Mouse (Mus musculus) urinary bladder, postnatal 36 days (tissue): ENCODE measurements around the gene Qtrt2.

Experiments used
- DNase-seq, 2 experiments: peaks; one replicate each; pipeline ENCODE4 v3.0.0; 2022; ENCODE audit warnings: low spot score in 2 of 2, mixed read lengths in 1 of 2

The Qtrt2 gene

DNA sequence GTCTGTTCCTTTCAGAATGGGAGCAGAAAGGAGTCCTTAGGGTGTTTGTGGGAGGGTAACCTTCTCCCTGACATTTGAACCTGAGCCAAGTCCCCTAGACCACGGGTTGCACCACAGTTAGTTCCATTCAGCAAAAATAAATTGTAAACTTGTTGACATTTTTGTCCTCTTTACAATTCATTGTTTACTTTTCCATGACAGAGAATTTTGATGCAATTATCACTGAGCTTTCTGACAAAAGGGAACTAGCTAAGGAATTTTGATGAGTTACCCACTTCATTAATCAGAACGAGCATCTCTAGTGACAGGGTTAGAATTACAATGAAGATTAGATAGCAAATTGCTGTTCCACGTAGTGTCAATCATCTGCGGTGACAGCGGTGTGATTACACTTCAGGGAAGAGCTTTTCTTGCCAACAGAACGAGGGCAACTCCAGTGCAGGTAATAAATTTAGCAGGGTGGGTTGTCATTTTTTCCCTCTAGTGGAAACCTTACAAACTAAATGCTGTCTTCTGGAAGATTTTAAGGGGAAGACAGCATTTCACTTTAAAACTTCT lies 1.5 kb downstream of the Qtrt2 start:
- no peak for DNase-seq

DNA sequence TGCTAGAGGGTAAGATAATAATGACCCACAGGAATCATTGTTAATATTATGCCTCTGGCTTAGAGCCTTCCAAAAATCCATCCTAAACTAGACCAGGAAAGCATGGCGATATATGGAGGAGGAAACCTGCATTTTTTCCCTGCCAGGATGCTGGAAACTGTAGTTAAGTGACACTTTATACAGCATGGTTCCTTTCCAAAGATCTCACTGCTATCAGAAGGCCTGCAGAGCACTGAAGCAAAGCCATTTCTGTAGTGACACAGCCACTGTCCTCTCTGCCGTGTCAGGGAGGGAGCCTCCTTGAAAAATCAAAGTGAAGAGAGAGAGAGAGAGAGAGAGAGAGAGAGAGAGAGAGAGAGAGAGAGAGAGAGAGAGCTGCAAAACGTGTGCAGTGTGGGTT lies 4.0 kb downstream of the Qtrt2 start:
- DNase-seq: no peak

DNA sequence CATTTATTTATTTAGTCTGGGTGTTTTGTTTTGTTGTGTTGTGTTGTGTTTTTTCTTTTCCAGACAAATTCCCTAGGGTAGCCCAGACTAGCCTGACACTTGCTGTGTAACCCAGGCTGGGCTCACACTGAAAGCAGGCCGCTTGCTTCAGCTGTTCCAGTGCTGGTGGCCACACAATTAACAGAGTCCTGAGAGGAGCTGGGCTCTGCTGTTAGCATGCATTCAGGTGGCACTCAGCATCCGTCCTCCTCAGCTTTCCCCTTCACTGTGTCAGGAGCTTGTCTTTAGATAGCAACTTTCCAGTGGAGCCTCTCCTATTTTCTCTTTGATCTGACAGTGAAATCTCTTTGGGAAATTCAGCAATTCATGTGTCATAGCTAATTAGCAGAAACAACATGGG lies 4.6 kb downstream of the Qtrt2 start:
- no peak for DNase-seq

DNA sequence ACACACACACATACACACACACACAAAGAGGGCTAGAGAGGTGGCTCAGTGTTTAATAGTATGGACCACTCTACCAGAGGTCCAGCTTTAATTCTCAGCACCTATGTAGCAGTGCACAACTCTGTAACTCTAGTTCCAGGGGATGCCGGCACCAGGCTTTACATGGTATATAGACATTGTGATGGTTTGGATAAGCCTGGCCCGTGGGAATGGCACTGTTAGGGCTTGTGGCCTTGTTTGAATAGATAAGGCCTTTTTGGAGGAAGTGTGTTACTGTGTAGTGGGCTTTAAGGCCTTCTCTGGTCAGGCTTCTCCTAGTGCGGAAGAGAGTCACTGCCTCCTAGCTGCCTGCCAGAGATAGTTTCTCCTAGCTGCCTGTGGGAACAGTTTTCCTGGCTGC lies 7.7 kb downstream of the Qtrt2 start:
- DNase-seq: no peak

DNA sequence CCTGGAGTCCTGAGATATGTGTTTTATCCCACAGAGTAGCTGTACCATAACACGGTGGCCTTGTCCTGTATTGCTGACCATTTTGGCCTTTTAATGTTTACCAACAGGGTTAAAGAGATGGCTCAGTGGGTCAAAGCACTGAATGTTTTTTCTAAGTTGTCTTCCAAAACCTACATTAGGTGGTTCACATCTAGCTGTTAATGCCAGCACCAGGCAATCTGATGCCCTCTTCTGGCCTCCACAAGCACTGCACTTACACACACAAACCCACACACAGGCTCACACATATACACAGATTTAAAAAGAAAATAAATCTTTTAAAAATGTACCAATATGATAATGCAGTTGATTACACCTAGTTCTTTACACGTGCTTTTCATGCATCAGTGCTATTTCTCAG lies 17.7 kb downstream of the Qtrt2 start:
- no peak for DNase-seq

DNA sequence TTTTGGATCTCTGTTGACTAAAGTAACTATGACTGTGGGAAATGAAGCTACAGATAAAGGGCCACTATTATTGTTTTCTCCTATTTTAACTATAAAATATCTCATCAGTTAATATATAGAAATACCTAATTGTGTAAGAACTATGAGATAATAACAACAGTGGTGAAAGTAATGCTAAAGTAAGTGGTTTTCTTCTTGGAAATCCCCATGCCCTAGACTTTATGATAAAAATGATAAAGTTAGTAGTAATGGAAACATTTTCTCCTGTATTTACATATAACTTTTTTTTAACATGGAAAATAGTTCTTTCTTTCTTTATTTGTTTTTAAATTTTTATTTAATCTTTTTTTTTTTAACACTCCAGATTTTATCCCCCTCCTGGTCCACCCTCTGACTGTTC lies 26.0 kb downstream of the Qtrt2 start:
- no peak for DNase-seq

DNA sequence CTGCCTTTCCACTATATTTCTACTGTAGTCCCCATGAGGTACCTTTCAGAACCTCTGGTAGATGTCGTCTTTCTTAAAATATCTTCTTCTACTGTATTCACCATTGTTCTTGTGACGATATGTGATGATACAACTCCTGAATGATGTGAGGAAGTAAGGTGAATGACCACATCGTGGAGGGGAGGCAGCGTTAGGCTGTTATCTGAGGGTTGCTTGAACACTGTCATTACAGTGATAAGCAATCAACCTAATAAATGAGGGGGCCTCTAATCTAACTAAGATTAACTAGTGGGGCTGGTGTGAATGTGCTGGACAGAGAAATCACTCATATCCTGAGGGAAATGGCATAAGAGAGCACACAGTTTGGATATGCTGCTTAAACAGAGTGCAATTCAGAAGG lies 26.5 kb downstream of the Qtrt2 start:
- no peak for DNase-seq

DNA sequence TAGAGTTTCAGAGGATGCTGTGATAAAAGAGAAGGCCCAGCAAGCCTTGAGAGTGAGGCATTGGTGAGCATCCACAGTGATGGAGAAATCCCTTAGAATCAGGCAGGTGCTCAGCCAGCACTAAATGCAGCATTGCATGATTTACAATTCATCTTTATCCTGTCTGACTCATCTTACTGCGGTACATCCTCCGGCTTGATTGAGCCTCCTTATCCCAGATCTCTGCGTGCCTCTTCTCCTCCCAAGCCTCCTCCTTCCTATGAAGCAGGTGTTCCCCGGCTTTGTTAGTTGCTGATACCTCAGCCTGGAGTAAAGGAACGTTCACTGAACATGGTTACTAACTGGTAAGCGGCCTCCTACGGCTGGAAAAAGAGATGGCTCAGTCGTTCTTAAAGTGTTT lies 32.1 kb downstream of the Qtrt2 start:
- DNase-seq: no peak

DNA sequence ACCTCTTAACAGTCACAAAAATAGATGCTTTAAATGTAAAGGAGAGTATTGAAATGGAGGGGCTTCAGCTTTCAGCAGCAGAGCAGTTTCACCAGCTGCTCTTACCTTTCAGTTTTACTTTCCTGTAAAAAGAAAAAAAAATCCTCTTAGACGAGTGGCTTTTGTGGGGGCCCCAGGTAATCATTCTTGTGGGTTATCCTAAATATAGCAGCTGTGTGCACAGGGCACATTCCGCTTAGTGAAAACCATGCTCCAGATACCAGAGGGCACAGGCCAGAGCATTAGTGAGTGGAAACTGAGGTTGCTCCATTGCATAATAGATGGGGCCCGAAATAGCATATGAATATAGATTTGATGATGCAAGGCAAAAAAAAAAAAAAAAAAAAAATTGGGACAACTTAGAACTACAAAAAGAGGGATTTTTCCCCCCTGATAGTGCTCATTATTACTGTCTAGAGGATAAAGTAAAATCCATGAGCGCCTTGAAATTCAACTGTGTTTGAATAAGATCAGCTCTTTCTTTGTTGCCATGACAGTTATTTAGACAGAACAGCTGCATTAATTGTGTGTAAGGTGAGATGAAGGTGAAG lies 35.8 kb downstream of the Qtrt2 start:
- DNase-seq: no peak

DNA sequence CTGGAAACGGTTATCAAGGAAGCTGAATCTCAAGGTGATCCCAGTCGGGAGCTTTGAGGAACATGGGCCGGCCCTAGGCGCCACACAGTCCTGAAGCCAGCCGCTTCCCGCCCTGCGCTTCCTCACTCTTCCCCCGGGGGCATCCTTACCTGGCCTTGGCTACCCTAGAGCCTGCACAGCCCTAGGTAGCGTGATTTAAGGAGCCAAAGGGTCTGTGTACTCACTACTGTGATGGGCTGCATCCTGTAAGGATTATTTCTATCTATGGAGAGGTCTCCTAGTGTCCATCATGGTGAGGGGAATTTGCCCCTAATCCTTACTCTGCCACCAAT lies 36.6 kb downstream of the Qtrt2 start:
- no peak for DNase-seq

DNA sequence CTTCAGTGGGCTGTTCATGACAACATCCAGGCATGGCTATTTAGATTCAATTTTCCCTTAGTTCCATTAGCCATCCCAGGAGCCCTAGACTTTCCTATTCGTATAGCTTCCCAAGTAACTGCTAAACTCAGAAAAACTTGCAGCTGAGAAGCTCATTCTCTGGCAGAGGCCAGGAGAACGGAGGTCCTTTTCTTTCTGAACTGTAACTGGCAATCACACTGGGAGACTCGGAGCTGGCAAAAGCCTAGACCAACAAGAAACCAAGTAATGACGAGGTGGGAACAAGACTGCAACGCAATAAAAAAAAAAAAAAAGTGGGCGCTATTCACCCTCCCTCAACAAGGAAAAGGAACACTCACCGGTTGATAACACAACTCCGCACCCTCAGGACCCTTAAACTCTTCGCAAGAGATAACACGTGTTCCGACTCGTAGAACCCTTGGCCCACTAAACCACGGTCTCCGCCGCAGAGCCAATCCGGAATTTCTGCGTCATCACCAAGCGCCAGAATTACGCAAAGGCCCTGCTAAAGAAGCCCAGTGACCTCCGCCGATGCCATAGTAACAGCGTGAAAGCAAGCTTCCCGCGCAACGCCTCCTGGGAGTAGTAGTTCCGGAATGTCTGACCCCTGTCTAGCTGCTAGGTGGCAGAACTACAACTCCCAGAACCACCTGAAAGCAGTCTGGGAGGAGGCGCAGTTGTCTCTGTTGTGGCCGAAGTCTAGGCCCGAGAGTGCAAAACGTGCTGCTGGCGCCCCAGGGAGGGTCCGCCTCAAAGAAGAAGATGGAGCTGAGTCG lies 37.2 kb downstream of the Qtrt2 start, which contains the start of gene Ccdc191:
TSS of gene Ccdc191 (plus strand) at position 593 of the 797 bp plus-strand sequence.
- peak; percentile 99 for DNase-seq

DNA sequence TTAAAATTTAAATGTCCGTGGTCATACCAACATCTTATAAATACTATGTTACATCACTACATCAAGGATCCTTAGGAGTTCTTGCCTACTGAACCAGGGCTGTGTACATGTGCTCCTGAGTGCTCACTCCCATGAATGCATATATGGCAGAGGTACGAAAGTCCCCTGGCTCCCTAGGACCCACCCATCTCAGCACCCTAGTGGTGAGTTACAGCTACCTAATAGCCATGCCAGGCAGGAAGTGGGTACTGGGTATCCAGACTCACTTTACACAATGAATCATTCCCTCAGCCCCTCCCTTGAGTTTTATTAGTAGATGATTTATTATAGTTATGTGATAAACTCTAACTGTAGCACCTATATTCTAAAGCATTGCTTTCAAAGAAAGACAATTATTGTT lies 44.3 kb downstream of the Qtrt2 start:
- no peak for DNase-seq

DNA sequence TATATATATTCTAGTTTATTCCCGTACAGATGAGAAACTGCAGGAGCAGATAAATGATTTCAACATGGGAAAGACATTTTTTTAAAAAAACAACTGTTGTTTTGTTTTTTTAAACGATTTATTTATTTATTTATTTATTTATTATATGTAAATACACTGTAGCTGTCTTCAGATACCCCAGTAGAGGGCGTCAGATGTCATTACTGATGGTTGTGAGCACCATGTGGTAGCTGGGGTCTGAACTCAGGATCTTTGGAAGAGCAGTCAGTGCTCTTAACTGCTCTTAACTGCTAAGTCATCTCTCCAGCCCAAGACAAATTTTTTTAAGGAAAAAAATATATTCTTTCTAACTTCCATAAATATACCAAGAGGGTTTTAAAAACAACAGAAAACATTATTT lies 45.0 kb downstream of the Qtrt2 start:
- no peak for DNase-seq

DNA sequence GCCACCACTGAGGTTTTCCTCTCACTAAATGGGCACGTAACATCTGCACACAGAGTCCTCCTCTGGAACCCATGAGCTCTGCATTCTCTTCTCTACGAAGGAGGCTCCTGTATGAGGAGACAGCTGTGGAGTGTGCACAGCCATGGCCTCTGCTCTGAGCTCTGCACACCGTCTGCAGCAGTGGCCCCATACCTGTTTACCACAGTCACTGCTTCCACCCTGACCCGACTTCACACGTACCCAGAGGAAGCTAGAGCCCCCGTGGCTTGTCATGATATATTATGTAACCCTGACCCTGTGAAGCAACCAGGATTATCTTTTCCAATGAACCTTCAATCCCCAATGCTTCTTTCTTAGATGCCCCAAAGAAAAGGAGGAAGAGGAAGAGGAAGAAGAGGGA lies 46.8 kb downstream of the Qtrt2 start:
- no peak for DNase-seq

DNA sequence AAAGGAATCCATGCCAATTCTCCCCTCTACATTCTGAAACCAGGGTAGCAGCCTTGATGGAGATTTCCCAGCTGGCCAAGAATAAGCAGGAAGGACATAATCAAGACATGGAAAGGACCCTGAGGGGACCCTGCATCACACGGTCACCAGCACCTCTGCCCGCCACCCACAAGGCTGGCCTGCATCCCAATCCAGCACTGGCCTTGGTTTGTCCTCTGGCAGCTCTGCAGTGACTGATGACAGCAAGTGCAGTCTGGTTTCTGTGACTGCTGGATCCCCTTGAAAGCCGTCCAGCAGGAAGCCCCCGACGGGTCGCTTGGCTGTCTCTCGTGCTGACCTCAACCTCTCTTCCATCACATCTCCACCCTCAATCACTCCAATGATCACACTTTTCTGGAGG lies 55.2 kb downstream of the Qtrt2 start:
- no peak for DNase-seq

DNA sequence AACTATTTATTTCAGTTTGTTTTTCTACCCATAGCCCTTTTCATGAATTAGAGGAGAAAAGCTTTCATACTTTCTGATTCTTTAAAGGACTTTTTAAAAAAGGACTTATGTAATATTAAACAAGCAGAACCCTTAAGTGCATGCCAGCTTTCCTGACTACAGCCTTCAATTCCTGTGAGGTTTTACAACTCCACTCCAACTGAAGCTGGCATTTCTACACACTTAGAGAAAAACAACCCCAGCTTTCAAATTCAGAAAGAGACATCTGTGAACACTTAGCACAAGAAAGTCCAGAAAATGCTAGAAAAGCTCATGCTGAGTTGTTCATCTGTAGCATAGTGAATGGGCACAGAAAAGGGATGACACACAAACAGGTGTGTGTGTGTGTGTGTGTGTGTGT lies 56.8 kb downstream of the Qtrt2 start:
- DNase-seq: no peak

DNA sequence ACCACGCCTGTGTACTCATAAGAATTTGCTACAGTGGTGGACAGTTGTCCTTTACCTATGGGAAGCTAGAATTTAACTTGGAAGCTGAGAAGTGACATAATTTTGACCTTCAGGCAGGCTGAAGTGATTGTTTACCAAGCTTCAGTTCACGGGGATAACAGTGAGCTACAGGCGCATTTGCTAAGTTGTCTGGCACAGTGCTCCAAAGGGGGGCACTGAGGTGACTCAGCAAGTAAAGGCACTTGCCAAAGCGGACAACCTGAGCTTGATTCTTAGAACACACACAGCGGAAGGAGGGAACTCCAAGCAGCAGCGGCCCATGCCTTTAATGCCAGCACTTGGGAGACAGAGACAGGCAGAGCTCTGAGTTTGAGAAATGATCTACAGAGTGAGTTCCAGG lies 66.0 kb downstream of the Qtrt2 start:
- DNase-seq: no peak

DNA sequence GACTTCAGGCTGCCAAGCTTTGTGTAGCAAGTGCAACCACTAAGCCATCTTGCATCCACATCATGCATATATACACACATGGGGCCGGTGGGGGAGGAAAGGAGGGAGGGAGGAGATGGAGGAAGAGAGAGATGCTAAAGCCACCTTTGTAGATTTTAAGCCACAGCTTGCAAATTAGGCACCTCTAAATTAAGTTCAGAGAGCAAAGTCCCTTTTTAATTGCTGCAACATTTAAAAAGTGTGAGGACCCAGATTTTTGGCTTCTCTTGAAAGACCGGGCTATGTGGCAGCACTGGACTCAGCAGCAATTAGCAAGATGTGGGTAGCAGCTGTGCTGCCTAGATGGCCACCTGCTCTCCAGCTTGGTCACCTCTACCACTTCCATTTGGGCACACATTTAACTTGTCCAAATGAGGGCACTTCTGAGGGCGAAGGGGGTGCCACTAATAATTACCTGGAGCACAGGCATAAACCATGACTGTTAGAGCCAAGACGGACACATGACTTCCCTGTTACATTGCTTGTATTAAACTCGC lies 67.6 kb downstream of the Qtrt2 start:
- DNase-seq: no peak

DNA sequence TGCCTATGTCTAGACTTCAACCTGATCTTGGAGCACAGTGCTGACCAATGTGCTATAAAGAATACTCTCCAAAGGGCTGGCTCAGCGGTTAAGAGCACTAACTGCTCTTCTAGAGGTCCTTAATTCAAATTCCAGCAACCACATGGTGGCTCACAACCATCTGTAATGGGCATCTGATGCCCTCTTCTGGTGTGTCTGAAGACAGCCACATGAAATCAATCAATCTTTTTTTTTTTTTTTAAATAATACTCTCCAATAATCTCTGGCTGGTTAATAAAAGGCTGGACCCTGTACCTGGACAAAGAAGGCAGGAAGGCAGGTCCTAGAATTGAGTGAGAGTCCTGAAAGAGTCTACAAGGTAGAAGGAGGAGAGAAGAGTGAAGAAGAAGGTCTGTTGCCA lies 76.8 kb downstream of the Qtrt2 start:
- no peak for DNase-seq

DNA sequence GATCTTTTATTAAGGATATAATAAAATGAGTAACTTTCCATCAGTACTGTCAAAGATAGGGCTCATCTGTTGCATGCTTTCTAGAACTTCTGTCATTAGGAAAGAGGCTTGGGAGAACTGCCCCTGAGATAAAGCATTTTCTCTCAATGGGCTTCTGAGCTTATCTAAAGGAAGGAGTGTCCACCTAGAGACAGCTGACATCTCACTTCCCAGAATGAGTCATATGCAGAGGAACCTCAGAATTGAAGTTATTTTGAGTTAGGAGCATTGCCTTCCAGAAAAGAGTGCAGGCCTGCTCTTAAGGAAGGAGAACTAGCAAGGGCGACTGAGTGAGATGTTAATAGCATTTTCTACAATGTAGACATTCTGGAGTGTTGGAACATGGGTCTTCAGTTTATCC lies 85.4 kb downstream of the Qtrt2 start:
- DNase-seq: no peak

DNA sequence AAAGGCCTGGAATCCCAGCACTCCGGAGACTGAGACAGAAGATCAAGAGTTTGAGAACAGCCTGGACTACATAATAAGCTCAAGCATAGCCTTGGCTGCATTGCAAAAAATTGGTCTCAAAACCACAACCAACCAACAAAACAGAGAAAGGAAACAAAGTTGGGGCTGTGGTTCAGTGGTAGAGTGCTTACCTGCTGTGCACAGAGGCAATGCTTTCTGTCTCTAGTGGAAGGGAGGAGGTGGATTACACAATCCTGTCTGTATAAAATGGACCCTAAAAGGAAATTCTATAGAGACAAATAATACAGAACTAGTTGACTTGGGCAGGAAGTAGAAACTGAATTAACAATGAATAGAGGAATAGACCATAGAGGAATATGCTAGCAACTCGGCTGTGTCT lies 94.7 kb downstream of the Qtrt2 start:
- DNase-seq: no peak

DNA sequence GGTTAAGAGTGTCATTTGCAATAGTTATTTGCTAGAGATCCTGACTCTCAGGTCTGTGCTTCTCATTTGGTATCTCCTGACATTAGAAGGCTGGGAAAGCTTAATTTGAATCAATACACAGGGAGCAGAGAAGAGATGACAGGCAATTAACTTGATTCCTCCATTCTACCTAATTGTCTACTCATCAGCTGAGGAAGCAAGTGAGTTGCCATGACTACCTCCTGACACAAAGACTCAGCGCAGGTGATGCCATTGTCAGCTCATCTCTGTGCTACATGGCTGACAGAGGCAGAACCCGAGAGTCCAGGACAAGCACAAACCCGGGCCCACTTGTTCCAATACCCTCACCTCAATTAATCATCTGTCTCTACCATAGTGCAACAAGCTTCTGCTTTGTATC lies 99.1 kb downstream of the Qtrt2 start:
- no peak for DNase-seq

DNA sequence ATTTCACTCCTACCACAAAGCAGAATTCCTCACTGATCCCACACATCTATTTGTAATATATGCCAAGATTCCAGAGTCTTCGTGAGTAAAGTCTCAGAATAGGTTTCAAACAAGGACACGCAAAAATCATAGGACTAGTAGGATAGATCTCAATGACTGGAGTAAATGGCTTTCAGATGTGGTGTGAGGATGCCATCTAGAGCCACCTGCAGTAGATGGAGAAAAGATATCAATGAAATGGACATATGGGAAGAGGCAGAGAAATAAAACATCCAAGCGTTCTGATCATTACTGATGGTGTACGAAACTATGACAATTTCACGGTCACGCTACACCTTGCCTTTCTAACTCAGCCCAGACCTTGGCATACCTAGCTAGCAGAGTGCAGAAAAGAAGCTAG lies 108.2 kb downstream of the Qtrt2 start:
- no peak for DNase-seq
